Mouse (Mus musculus): ENCODE measurements at regions not wholly inside any gene's neighbourhood (a gene's known extent, or its start where the extent isn't known, plus 50 kb on each side); places are given as distances from the start of the nearest gene placed in this dataset.

DNA sequence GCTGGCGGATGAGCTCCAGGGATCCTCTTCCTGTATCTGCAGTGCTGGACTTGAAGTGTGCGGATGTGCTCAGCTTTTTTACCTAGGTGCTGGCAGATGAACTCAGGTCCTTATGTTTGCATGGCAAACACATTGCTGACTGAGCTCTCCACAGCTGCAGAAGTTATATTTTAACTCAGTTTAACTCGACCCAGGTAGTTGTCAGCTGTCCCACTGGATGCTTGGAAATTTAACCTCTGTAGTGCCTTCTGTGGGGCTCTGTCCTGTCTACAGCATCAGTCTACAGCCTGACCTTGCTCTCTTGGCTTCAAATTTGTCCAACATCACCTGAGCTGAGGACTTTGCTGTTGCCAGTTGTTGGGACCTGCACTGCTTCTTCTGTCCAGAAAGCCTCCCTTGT lies 139.2 kb downstream of the Ttc32 start:
- no peak for ATAC-seq (ENCODE audit: extremely low read depth, insufficient number of reproducible peaks, low FRiP score, poor library complexity, severe bottlenecking)

DNA sequence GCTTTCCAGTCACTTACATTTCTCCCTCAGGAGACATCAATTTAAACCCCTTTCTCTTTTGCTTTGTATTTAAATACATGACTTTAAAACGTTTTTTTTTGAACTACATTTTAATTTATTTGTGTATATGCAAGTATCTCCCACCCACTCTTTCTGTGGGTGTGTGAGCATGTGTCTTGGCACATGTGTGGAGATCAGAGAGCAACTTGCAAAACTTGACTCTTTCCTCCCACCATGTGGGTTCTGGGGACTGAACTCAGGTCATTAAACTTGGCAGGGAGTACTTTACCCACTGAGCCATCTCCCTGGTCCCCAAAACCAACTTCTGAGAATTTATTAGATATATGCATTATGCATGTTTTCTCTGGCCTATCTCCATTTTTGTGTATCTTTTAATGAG lies 143.9 kb downstream of the Ttc32 start:
- no peak for ATAC-seq (ENCODE audit: extremely low read depth, insufficient number of reproducible peaks, low FRiP score, poor library complexity, severe bottlenecking)

DNA sequence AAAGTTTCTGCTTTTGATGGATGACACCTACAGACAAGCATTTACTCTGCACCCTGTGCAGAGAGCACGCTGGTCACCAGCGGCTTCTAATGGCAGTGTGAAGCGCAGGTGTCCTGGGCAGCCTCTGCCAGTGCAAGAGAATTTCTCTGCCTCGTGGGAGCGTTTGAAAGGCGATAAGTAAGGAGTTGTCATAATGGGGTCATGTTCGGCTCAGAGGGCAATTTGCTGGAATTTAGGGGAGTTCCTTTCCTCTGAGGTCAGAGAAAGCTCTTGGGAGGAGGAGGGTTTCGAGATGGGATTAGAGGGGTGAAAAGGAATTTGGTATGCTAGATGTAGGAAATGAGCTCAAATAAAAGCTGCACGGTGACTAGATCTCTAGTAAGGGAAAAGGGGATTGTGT lies 144.5 kb downstream of the Ttc32 start:
- ATAC-seq (ENCODE audit: extremely low read depth, insufficient number of reproducible peaks, low FRiP score, poor library complexity, severe bottlenecking) = no peak

DNA sequence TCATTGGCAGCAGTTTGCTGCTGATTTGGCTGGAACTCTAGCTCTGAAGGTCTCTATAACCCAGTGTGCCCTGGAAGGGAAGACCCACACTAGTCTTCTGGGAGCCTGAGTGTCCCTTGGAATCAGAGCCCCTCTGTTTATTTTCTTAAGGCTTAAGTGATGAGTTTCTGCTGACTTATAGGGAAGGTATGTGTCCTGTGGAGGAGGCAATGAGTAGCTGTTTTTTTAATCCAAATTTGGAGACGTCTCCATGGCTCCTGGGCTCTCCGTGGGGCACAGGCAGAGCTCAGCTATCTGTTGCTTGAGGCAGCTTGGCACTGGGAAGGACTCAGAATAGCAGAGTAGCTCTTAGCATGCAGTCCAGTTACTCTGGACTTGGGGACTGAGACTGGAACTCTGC lies 146.4 kb downstream of the Ttc32 start:
- ATAC-seq (ENCODE audit: extremely low read depth, insufficient number of reproducible peaks, low FRiP score, poor library complexity, severe bottlenecking) = no peak

DNA sequence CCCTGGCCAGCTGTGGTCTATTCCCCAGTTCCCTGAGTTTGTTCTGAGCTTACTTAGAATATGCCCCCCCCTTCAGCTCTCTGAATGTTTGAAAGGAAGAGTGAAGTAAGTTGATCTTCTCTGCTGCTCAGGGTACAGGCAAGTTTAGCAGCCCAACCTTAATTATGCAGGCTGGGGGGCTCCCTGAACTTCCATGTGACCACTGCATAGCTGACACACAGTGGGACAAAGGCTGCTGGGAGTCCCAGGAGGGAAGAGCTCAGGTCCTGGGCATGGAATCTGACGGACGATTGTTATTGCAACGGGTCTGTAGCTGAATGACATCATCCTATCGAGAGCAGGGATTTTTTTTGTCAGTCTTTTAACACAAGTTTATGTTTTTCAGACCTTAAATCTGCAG lies 148.8 kb downstream of the Ttc32 start:
- no peak for ATAC-seq (ENCODE audit: extremely low read depth, insufficient number of reproducible peaks, low FRiP score, poor library complexity, severe bottlenecking)

DNA sequence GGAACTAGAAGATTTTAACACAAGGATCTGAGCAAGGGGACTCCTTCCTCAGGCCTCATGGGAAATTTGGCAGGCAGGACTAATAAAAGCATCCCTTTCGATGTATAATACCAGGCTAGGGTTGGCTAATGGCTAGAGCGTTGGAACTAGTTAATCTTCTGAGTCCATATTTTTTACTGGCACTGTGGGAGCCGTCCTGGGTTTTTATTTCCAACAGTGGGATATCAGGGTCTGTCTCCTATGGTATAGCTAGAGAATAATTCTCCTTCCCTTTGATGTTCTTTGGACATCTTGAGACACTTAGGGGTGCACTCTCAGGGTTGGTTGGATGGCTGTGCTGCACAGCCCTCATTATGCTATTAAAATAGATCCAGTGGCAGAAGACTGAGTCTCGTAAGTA lies 150.9 kb downstream of the Ttc32 start:
- ATAC-seq (ENCODE audit: extremely low read depth, insufficient number of reproducible peaks, low FRiP score, poor library complexity, severe bottlenecking) = no peak

DNA sequence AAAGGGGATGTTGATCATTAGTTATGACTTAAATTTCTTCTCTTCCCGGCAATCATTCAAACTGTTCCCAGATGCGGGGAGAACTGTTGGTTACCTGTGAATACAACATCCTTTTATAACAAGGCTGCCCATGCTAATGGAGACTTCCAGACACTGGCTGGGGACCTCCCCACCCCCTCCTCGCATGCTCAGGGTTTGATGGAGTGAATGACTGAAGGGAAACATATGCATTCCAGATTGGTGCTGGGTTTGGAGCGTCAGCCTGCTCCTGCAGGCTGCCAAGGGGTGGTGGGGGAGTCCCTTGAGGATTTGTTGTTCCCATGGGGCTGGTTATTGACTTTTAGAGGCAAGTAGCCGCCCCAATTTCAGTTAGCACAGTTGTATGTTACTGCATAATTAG lies 161.9 kb downstream of the Ttc32 start:
- no peak for ATAC-seq (ENCODE audit: extremely low read depth, insufficient number of reproducible peaks, low FRiP score, poor library complexity, severe bottlenecking)

DNA sequence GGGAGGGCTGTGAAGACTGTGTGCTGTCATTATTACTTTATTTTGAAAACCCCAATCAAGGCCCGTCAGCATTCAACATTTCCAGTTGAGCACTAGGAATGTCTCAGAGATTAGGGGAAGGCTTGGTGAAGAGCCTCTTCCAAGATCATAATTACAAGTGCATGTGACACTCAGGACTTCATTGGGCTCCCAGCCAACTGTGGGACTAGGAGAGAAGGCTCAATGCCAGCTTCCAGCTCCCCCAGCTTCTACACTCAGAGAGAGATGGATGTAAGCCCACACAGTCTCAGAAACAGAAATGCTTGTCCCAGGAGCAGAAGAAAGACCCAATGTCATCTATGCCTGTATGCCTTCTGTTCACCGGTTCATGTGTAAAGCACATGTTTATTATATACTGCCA lies 169.5 kb downstream of the Ttc32 start:
- no peak for ATAC-seq (ENCODE audit: extremely low read depth, insufficient number of reproducible peaks, low FRiP score, poor library complexity, severe bottlenecking)

DNA sequence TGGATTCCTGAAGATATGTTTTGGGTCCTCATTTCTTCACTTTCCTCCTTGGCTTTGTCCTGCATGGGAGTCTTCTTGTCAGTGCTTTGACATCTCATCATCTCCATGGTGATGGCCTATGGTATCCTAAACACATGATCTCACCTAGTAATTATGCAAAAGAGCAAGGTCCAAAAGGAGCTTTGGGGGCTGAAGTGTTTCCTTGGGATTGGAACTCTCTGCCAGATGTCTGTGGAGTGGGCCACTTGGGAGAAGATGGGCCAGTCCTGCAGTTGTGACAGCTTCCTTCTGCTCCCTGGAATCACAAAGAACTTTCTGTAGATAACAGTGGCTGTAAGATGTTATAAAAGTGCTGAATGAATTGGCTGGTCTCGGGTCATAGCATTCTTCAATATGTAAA lies 182.4 kb downstream of the Ttc32 start:
- ATAC-seq (ENCODE audit: extremely low read depth, insufficient number of reproducible peaks, low FRiP score, poor library complexity, severe bottlenecking) = no peak

DNA sequence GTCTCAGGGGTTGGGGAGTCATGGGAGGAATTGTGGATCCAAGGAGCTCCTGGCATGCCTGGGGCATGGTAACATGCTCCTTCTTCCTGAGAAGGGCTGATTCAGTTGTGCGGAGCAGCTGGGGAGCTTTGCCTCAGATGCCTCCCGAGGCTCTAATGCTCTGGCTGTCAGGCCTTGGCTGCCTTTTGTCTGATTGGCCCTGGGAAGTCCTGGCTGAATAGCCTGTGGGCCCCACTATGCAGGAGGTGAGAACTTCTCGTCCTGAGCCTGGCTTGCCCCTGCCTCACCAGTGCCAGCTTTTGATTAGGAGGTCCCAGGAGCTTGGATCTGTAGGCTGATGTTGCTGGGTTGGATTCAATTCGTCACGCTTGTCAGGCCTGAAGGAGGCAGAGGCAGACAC lies 195.2 kb downstream of the Ttc32 start:
- ATAC-seq (ENCODE audit: extremely low read depth, insufficient number of reproducible peaks, low FRiP score, poor library complexity, severe bottlenecking) = no peak

DNA sequence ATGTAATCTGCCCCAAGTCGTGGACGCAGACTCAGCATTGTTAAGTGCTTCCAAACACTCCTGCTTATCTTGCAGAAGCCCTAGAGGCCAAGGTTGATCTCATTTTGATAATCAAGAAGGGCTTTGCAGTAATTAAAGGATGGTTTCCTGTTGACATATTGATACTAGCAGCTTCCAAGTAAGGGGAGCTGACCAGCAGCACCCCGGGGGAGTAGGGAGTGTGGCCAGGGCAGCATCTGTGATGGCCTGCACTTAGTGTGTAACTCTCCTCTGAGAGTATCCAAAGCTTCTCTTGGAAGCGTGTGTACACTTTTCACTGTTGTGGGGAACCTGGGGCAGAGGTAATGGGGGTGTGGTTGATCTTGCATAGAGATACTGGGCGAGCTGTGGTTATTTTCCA lies 198.1 kb downstream of the Ttc32 start:
- no peak for ATAC-seq (ENCODE audit: extremely low read depth, insufficient number of reproducible peaks, low FRiP score, poor library complexity, severe bottlenecking)

DNA sequence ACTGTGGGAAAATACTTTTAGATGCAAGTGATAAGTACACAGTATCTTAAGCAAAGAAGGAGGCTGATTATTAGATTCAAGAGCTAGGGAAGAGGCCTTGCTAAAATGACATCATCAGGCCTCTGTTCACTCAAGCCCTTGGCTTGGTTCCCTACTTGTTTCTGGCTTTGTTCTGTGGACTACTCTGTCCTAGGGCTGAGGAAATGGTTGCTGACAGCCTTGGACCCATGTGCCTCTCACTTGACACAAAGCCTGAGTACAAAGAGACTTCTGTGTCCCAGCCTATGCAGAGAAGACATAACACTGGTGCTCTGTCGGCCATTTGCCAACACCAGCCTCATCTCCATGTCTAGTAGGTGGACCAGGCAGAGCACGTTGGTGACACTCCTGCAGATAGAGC lies 198.7 kb downstream of the Ttc32 start:
- ATAC-seq (ENCODE audit: extremely low read depth, insufficient number of reproducible peaks, low FRiP score, poor library complexity, severe bottlenecking) = no peak

DNA sequence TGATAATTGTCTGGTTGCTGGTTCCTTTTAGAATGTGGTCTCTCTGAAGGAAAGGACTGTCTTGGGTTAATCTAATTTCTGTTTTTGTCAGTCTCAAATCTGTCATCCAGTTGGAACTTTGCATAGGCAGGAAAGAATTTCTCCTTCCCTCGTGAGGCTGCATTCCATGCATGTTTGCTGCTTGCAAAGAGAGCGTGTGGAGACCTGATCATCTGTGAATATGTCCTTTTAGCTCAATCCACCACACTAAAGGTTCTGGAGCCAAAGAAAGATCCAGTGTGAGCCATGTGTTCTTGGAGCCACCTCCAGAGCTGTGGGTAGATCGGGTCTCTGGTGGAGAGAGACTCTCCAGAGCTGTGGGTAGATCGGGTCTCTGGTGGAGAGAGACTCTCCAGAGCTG lies 200.2 kb downstream of the Ttc32 start:
- ATAC-seq (ENCODE audit: extremely low read depth, insufficient number of reproducible peaks, low FRiP score, poor library complexity, severe bottlenecking) = no peak

DNA sequence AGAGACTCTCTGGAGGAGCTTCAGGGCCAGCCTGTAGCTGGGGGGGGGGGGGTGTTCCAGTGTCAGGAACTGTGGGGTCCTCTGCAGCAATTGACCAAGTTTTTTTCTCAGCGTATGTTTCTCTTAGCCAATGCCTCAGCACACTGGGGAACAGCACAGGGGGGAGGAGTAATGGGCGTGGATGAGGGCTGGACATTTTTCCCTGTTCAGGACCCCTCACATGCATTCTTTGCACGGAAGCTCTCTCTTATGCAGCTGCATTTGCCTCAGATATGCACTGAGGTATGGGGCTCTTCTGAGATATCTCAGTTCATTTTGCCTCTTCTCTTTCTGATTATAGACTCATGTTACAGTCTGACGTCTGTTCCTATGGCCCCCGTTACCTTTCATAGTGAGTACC lies 200.8 kb downstream of the Ttc32 start:
- no peak for ATAC-seq (ENCODE audit: extremely low read depth, insufficient number of reproducible peaks, low FRiP score, poor library complexity, severe bottlenecking)

DNA sequence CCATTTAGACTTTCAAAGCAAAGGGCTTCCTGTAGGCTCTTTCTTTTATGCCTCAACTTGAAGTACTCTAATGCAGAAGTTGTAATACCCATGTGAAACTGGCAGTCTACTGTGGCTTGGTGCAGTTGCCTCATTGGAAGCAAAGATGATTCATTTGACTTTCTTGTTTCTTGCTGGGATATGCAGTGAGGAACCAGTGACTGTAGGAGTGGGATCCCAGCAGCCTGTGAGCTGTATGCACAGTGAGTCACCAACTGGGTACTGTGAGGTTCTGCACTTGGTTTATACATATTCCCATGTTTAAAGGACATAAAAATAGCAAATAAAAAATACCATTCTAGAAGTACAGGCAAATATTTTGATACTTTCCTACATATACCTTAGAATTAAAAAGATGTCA lies 202.6 kb downstream of the Ttc32 start:
- no peak for ATAC-seq (ENCODE audit: extremely low read depth, insufficient number of reproducible peaks, low FRiP score, poor library complexity, severe bottlenecking)

DNA sequence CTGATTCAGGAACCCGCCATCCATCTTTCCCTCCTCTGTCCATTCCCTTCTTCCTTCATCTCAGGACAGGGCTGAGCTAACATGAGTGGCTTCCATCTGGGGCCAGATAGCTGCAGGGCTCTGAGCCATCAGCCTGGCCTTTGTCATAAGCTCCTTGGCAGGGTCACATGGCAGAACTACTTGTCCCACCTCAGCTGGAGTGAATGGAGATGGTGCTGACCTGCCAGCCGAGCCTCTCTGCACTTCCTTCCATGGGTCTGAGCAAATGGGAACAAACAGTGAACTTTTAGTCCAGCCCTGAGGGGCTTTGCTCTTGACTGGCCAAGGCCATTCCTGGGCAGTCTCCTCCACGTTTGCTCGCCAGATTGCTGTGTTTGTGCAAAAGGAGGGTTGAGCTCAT lies 206.1 kb downstream of the Ttc32 start:
- ATAC-seq (ENCODE audit: extremely low read depth, insufficient number of reproducible peaks, low FRiP score, poor library complexity, severe bottlenecking) = no peak

DNA sequence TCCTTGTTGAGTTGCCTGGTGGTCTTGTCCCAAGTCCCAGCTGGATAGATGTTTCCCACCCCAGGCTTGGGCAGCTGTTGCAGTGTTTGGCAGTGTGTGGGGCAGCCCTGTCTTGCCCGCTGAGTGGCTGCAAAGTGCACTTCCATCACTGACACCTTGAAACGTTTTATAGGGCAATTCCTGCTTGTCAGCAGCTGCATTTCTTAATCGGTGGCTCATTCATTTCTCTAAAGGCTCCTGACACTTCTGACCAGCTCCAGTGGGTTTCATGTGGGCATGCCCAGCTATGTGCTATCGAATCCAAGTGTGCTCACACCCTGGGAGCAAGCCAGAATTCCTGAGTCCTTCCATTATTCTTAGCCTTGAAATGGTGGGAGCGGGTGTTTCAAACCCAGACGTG lies 207.7 kb downstream of the Ttc32 start:
- no peak for ATAC-seq (ENCODE audit: extremely low read depth, insufficient number of reproducible peaks, low FRiP score, poor library complexity, severe bottlenecking)

DNA sequence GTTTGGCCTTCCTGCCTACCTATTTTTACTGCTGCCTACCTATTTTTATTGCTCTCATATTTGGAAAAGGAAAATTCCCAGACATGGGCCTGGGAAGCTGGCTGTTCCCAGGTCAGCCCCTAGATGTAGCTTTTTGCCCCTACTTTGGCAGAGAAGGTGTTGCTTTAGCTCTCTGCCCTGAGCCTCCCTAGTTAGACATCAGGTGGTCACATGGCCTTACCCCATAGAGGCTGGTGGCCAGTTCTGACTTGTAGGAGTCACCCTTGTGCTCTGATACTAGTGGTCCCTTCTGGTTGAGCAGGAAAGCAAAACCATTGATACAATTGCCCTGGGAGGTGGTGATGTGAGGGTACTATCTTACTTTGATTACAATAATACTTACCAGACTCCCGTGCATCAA lies 208.2 kb downstream of the Ttc32 start:
- ATAC-seq (ENCODE audit: extremely low read depth, insufficient number of reproducible peaks, low FRiP score, poor library complexity, severe bottlenecking) = no peak

DNA sequence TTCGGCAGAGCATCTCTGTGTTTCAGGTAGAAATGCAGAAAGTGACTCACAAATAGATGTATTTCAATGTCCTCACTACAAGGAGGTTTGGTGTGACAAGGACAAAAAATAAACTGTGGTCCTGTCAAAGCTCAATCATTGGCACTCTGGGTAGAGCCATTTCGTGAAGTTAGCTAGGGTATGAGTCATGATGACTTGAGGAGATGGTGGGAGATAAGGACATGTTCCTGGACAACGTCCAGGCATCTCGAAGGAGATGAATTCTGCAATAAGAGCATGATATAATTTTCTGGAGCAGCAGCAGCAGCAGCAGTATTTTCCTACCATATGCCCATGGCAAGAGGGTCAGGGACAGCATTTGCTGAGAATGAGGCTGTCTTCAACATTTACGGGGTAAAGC lies 217.7 kb downstream of the Ttc32 start:
- ATAC-seq (ENCODE audit: extremely low read depth, insufficient number of reproducible peaks, low FRiP score, poor library complexity, severe bottlenecking) = no peak

DNA sequence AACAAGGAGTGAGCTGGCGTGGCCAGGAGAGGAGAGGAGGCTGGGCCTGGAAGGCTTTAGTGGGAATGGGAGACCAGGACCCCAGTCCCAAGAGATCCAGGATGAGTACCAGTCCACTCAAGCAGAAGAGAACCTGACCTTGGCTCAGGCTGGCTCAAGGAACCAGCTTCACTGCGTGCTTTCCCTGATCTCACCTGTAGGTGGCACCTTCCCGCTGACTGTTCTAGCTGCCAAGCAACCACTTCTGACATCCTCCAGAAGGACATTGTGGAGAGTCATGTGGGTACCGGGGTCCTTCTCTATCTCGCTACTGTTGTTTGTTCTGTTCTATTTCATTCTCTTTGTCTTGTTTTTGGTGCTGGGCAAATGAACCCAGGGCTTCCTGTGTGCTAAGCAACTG lies 222.0 kb downstream of the Ttc32 start:
- no peak for ATAC-seq (ENCODE audit: extremely low read depth, insufficient number of reproducible peaks, low FRiP score, poor library complexity, severe bottlenecking)

DNA sequence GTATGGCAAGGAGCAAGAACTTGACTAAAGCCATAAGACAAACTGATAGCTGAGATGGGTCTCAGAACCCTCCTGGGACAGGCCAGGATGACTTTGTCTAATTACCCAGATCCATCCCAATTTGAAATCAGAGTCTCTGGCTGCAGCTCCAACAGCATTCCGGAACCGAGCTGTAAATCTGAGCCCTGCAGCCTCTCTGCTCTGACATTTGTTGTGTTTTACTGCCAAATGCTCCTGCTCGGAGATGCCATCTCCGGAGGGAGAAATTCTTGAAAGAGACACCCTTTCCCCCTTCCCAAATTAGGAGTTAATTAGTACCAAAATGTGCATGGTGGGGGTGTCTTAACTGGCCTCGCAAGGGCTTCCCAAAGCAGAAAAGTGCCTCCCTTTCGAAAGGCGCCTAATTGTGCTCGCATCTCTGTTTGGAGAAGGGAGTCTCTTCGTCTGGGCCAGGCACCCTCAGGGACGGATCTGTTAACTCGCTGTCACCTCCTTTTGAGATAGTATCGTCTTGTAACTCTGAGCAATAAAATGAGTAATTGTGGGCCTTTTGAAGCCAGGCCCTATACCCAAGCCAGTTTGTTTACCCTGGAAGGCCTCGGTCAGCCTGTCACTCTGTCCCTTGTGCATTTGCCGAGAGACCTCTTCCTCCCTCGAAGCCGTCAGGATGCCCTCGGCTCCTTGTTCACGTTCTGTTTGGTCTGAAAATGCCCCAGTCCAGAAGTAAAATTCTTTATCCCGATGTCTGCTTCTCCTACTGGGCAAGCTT lies 223.7 kb downstream of the Ttc32 start:
- no peak for ATAC-seq (ENCODE audit: extremely low read depth, insufficient number of reproducible peaks, low FRiP score, poor library complexity, severe bottlenecking)

All from neutrophil, adult 5-6 weeks (primary cell).